Mouse (Mus musculus): ENCODE results near the gene Fmnl2.

GRCm38 (mm10) chr2:53000446-53000845, 142.8 kb downstream of the Fmnl2 start:
- no peak for TF ChIP-seq UBTF (IDR thresholded peaks at IDR 0.05; ENCODE audit: low read depth, low read length)
- no peak for TF ChIP-seq MAZ (IDR thresholded peaks at IDR 0.05; ENCODE audit: low read depth, low read length)
- TF ChIP-seq CTCF (conservative IDR thresholded peaks at IDR 0.05 in 1 of 2, IDR thresholded peaks at IDR 0.05 in 1 of 2; ENCODE audit: low read depth in 2 of 2, low read length in 2 of 2), result no peak
- TF ChIP-seq EP300 (IDR thresholded peaks at IDR 0.05; ENCODE audit: low read length), result no peak
- TF ChIP-seq POLR2A (IDR thresholded peaks at IDR 0.05; ENCODE audit: low read depth, low read length), result no peak
- no peak for TF ChIP-seq ETS1 (conservative IDR thresholded peaks at IDR 0.05; ENCODE audit: low read depth, low read length)
- TF ChIP-seq MYC (IDR thresholded peaks at IDR 0.05; ENCODE audit: low read depth, low read length), result no peak
- TF ChIP-seq JUND (conservative IDR thresholded peaks at IDR 0.05; ENCODE audit: low read depth, low read length), result no peak
- no peak for TF ChIP-seq MXI1 (IDR thresholded peaks at IDR 0.05; ENCODE audit: low read depth, low read length)
- no peak for TF ChIP-seq TCF12 (IDR thresholded peaks at IDR 0.05; ENCODE audit: low read depth, low read length)
- TF ChIP-seq IRF4 (IDR thresholded peaks at IDR 0.05; ENCODE audit: low read depth, low read length), result no peak
- TF ChIP-seq NRF1 (IDR thresholded peaks at IDR 0.05; ENCODE audit: low read depth, low read length), result no peak
- no peak for TF ChIP-seq ZC3H11A (IDR thresholded peaks at IDR 0.05; ENCODE audit: low read depth, low read length)
- TF ChIP-seq HCFC1 (IDR thresholded peaks at IDR 0.05; ENCODE audit: low read depth, low read length), result no peak

All from CH12.LX (cell line).